Comparison of ENCODE assay signal across 8 mouse cellular contexts in genomic region chr15:78184855-78185254, GRCm38 (mm10). TPM values are rescaled to one million over a fixed set of nuclear protein-coding genes. Genes with fewer than 3 reads are reported as not detected.
DNase-seq lines count a peak whose midpoint lies in the region; ATAC-seq and TF ChIP-seq lines count a peak whose summit lies in the region.

No protein-coding gene starts in this region.

- ATAC-seq in forebrain, embryonic 13.5 days = peak; percentile 77
- peak; percentile 66; the same call in 1 of the 2 replicates for ATAC-seq in kidney, postnatal 0 days (replicated peaks; ENCODE audit: low FRiP score, low read depth)

- WGBS in forebrain, embryonic 13.5 days = 3% methylated on average over 10 of the region's 10 CpGs
- WGBS in kidney, postnatal 0 days = 3% methylated on average over 10 of the region's 10 CpGs
- 2% methylated on average over 10 of the region's 10 CpGs for WGBS in midbrain, embryonic 10.5 days

- H3K27me3 ChIP-seq in forebrain, embryonic 13.5 days = peaks cover 6% of the 10 kb centered on the region; the same call in 1 of the 2 replicates
- no peaks in the 10 kb centered on the region for H3K27me3 ChIP-seq in kidney, postnatal 0 days (ENCODE audit: insufficient read depth, low read length)
- H3K27me3 ChIP-seq in midbrain, embryonic 10.5 days (ENCODE audit: low read depth, poor library complexity, severe bottlenecking) = peaks cover 25% of the 10 kb centered on the region; the same call in 1 of the 2 replicates

- H3K9ac ChIP-seq in forebrain, embryonic 13.5 days = no peak overlapping the region
- no peak overlapping the region for H3K9ac ChIP-seq in kidney, postnatal 0 days (ENCODE audit: low read depth, low read length)

- no peak overlapping the region for H3K27ac ChIP-seq in forebrain, embryonic 13.5 days
- H3K27ac ChIP-seq in kidney, postnatal 0 days = no peak overlapping the region
- 0 out of 2 replicates have a peak overlapping the region, but pooled peaks have one; percentile 29 for H3K27ac ChIP-seq in midbrain, embryonic 10.5 days (replicated peaks)

- peak; percentile 64 for TF ChIP-seq CTCF in kidney, postnatal 0 days (IDR thresholded peaks at IDR 0.05; ENCODE audit: low read depth)

- no peak overlapping the region for H3K4me3 ChIP-seq in forebrain, embryonic 13.5 days
- H3K4me3 ChIP-seq in kidney, postnatal 0 days (replicated peaks; ENCODE audit: low read depth, low read length) = no peak overlapping the region
- H3K4me3 ChIP-seq in midbrain, embryonic 10.5 days = peak overlapping the region; percentile 33

- DNase-seq in left cerebral cortex, postnatal 4 days = peak; percentile 73
- no peak for DNase-seq in left cerebral cortex, adult 11 months (ENCODE audit: low spot score)
- peak; percentile 89 for DNase-seq in ZHBTc4 (ENCODE audit: low read depth, low spot score)
- DNase-seq in kidney, postnatal 0 days (ENCODE audit: low spot score) = peak; percentile 85
- DNase-seq in midbrain, embryonic 10.5 days (ENCODE audit: low spot score) = peak; percentile 68
- DNase-seq in telencephalon, adult 2 months (ENCODE audit: low read depth, low spot score) = peak; percentile 51
- DNase-seq in cerebellum, adult 11-12 months = no peak

- no peaks in the 10 kb centered on the region for H3K9me3 ChIP-seq in forebrain, embryonic 13.5 days (replicated peaks)
- no peaks in the 10 kb centered on the region for H3K9me3 ChIP-seq in kidney, postnatal 0 days (replicated peaks; ENCODE audit: low read length)
- no peaks in the 10 kb centered on the region for H3K9me3 ChIP-seq in midbrain, embryonic 10.5 days (replicated peaks)

- peak overlapping the region; percentile 19; the same call in 1 of the 2 replicates for H3K4me2 ChIP-seq in forebrain, embryonic 13.5 days
- H3K4me2 ChIP-seq in kidney, postnatal 0 days (ENCODE audit: low read length) = no peak overlapping the region

- H3K4me1 ChIP-seq in forebrain, embryonic 13.5 days = peaks cover 32% of the 10 kb centered on the region
- no peaks in the 10 kb centered on the region for H3K4me1 ChIP-seq in kidney, postnatal 0 days (replicated peaks; ENCODE audit: insufficient read depth, low read length)
- H3K4me1 ChIP-seq in midbrain, embryonic 10.5 days = peaks cover 21% of the 10 kb centered on the region

- no peaks in the 10 kb centered on the region for H3K36me3 ChIP-seq in forebrain, embryonic 13.5 days (ENCODE audit: poor library complexity, severe bottlenecking)
- H3K36me3 ChIP-seq in kidney, postnatal 0 days (ENCODE audit: insufficient read depth, low read length) = no peaks in the 10 kb centered on the region
- no peaks in the 10 kb centered on the region for H3K36me3 ChIP-seq in midbrain, embryonic 10.5 days

- intact Hi-C loops in left cerebral cortex, postnatal 4 days (cut with DNase I) = loop anchor here (10.0 kb wide), 1 partner anchor 50 kb away; no protein-coding TSS in a partner anchor

RNA-seq across cellular contexts. Expression of gene Ift27, which starts 10.9 kb away (rescaled TPM):
- 10 to 100 TPM; 39.9 to 41.0 TPM for total RNA-seq in left cerebral cortex, postnatal 4 days (2021)
- 148 and 160 TPM in 2 replicates for polyA plus RNA-seq in forebrain, embryonic 13.5 days (2015; fragmentation: Nextera tagmentation; extraction: Ambion mirVana)
- 74.7 and 82.9 TPM in 2 replicates for polyA plus RNA-seq in kidney, postnatal 0 days (2015; fragmentation: Nextera tagmentation; extraction: Ambion mirVana)
- polyA plus RNA-seq in midbrain, embryonic 10.5 days (2016; fragmentation: Nextera tagmentation; extraction: Ambion mirVana) = 172 and 181 TPM in 2 replicates

RNA-seq across cellular contexts. Expression of gene Pvalb, which starts 21.3 kb away (rescaled TPM):
- total RNA-seq in left cerebral cortex, postnatal 4 days (2021) = under 1 TPM; 0.40 to 0.89 TPM
- not detected in 2 replicates for polyA plus RNA-seq in forebrain, embryonic 13.5 days (2015; fragmentation: Nextera tagmentation; extraction: Ambion mirVana)
- polyA plus RNA-seq in kidney, postnatal 0 days (2015; fragmentation: Nextera tagmentation; extraction: Ambion mirVana) = 0.24 and 0.43 TPM in 2 replicates
- polyA plus RNA-seq in midbrain, embryonic 10.5 days (2016; fragmentation: Nextera tagmentation; extraction: Ambion mirVana) = 0.12 TPM in 1 of 2 replicates, not detected in the other

RNA-seq across cellular contexts. Expression of gene Ncf4, which starts 59.7 kb away (rescaled TPM):
- 1 to 10 TPM in 1 of 2 experiments, under 1 TPM in 1; 0.81 to 1.5 TPM for total RNA-seq in left cerebral cortex, postnatal 4 days (2021)
- polyA plus RNA-seq in forebrain, embryonic 13.5 days (2015; fragmentation: Nextera tagmentation; extraction: Ambion mirVana) = 0.68 and 1.0 TPM in 2 replicates
- 2.3 and 3.9 TPM in 2 replicates for polyA plus RNA-seq in kidney, postnatal 0 days (2015; fragmentation: Nextera tagmentation; extraction: Ambion mirVana)
- polyA plus RNA-seq in midbrain, embryonic 10.5 days (2016; fragmentation: Nextera tagmentation; extraction: Ambion mirVana) = 3.5 and 6.6 TPM in 2 replicates

Comparison
In these comparisons a context has a peak if more than half of its experiments do, and no peak if none do; other contexts are left out.
1. DNase-seq: peak in left cerebral cortex, postnatal 4 days (single experiment), ZHBTc4 (single experiment), kidney, postnatal 0 days (single experiment), midbrain, embryonic 10.5 days (single experiment) and telencephalon, adult 2 months (single experiment); none in left cerebral cortex, adult 11 months (single experiment) and cerebellum, adult 11-12 months (single experiment).